In genomic region chr15:79346051-79346793, GRCm38 (mm10) we compare ENCODE assay signal across 8 mouse cellular contexts. TPM values are rescaled to one million over a fixed set of nuclear protein-coding genes. Genes with fewer than 3 reads are reported as not detected.
DNase-seq lines count a peak whose midpoint lies in the region; ATAC-seq and TF ChIP-seq lines count a peak whose summit lies in the region.

Gene Maff (plus strand): TSS chr15:79346621.

- no peak for TF ChIP-seq POLR2A in embryonic fibroblast, embryonic 13.5 days (IDR thresholded peaks at IDR 0.05; ENCODE audit: low read depth, low read length)

- TF ChIP-seq CTCF in embryonic fibroblast, embryonic 13.5 days (IDR thresholded peaks at IDR 0.05; ENCODE audit: borderline replicate concordance, insufficient read depth, low read length), result no peak

- H3K36me3 ChIP-seq in lung, embryonic 15.5 days, result no peaks in the 10 kb centered on the region
- no peaks in the 10 kb centered on the region for H3K36me3 ChIP-seq in limb, embryonic 12.5 days
- H3K36me3 ChIP-seq in splenic B cell, adult 2 months (ENCODE audit: control insufficient read depth, insufficient read depth, low read length, poor library complexity, severe bottlenecking), result no peaks in the 10 kb centered on the region

- H3K27me3 ChIP-seq in lung, embryonic 15.5 days, result no peaks in the 10 kb centered on the region
- peaks cover 8% of the 10 kb centered on the region; the same call in 1 of the 2 replicates for H3K27me3 ChIP-seq in limb, embryonic 12.5 days
- H3K27me3 ChIP-seq in splenic B cell, adult 2 months (ENCODE audit: control insufficient read depth, insufficient read depth, low read length, poor library complexity, severe bottlenecking), result no peaks in the 10 kb centered on the region

- peak within 1 kb of the TSS; percentile 84 for H3K4me2 ChIP-seq in lung, embryonic 15.5 days
- peak within 1 kb of the TSS; percentile 92 for H3K4me2 ChIP-seq in limb, embryonic 12.5 days

- no peak for ATAC-seq in lung, embryonic 15.5 days (ENCODE audit: borderline replicate concordance, extremely low read depth, low FRiP score, low TSS enrichment)
- no peak for ATAC-seq in limb, embryonic 12.5 days (ENCODE audit: insufficient number of reproducible peaks, insufficient read depth, low FRiP score, low TSS enrichment, low read depth)
- ATAC-seq in frontal cortex, adult (ENCODE audit: low TSS enrichment), result no peak

- no peaks in the 10 kb centered on the region for H3K9me3 ChIP-seq in lung, embryonic 15.5 days
- no peaks in the 10 kb centered on the region for H3K9me3 ChIP-seq in limb, embryonic 12.5 days

- peak within 1 kb of the TSS; percentile 98 for H3K27ac ChIP-seq in lung, embryonic 15.5 days
- peak within 1 kb of the TSS; percentile 76 for H3K27ac ChIP-seq in embryonic fibroblast, embryonic 13.5 days (ENCODE audit: insufficient read depth, low read length)
- H3K27ac ChIP-seq in limb, embryonic 12.5 days, result peak within 1 kb of the TSS; percentile 90

- no peak for DNase-seq in lung, postnatal 25 days (ENCODE audit: low spot score)
- DNase-seq in splenic B cell, adult 2 months (ENCODE audit: low read depth, low spot score), result peak; percentile 34
- DNase-seq in adrenal gland, postnatal 14 days, result no peak
- no peak for DNase-seq in urinary bladder, postnatal 14 days (ENCODE audit: low spot score)

- peak within 1 kb of the TSS; percentile 76 for H3K4me3 ChIP-seq in lung, embryonic 15.5 days
- H3K4me3 ChIP-seq in embryonic fibroblast, embryonic 13.5 days (ENCODE audit: insufficient read depth, low read length), result peak within 1 kb of the TSS; percentile 79
- peak within 1 kb of the TSS; percentile 57 for H3K4me3 ChIP-seq in limb, embryonic 12.5 days (replicated peaks)

- WGBS in lung, embryonic 15.5 days, result 42% methylated on average over 8 of the region's 8 CpGs
- 48% methylated on average over 8 of the region's 8 CpGs for WGBS in limb, embryonic 12.5 days

- H3K4me1 ChIP-seq in lung, embryonic 15.5 days, result peaks cover 30% of the 10 kb centered on the region
- peaks cover 5% of the 10 kb centered on the region for H3K4me1 ChIP-seq in embryonic fibroblast, embryonic 13.5 days (ENCODE audit: control insufficient read depth, insufficient read depth, low read length)
- H3K4me1 ChIP-seq in limb, embryonic 12.5 days (replicated peaks), result peaks cover 14% of the 10 kb centered on the region

- peak within 1 kb of the TSS; percentile 69 for H3K9ac ChIP-seq in lung, embryonic 15.5 days
- H3K9ac ChIP-seq in limb, embryonic 12.5 days (replicated peaks), result peak within 1 kb of the TSS; percentile 68

RNA-seq across cellular contexts. Expression of gene Maff, which starts in this region (rescaled TPM):
- 4.8 and 5.3 TPM in 2 replicates for polyA plus RNA-seq in lung, embryonic 15.5 days (2015; fragmentation: Nextera tagmentation; extraction: Ambion mirVana)
- 11.7 and 13.8 TPM in 2 replicates for polyA plus RNA-seq in embryonic fibroblast, embryonic 13.5 days (2011; ENCODE audit: insufficient read length, low read depth, missing spikeins)
- polyA plus RNA-seq in limb, embryonic 12.5 days (2016; fragmentation: Nextera tagmentation; extraction: Ambion mirVana), result 1.5 and 2.0 TPM in 2 replicates
- total RNA-seq in adrenal gland, postnatal 14 days (2021), result 6.2 and 7.4 TPM in 2 replicates
